Mouse (Mus musculus): ENCODE results near the gene Akr1b7. TPM values are rescaled to one million over a fixed set of nuclear protein-coding genes. Genes with fewer than 3 reads are reported as not detected.

Gene Akr1b7
- polyA plus RNA-seq, 1 experiment from 2014 or later = 1.2 TPM

- H3K4me3 ChIP-seq (ENCODE audit: low read depth, low read length) = peak within 1 kb of the TSS; percentile 60
- H3K27ac ChIP-seq (ENCODE audit: low read depth, low read length) = no peak within 1 kb of the TSS; the same call in 1 of the 2 replicates
- DNase-seq (ENCODE audit: low spot score) (peak; percentile 65), ATAC-seq (replicated peaks; ENCODE audit: low FRiP score) (peak; percentile 85)
- peak within 1 kb of the TSS; percentile 96 for H3K4me2 ChIP-seq
- peaks cover 2% of the 10 kb centered on the region; the same call in 1 of the 2 replicates for H3K36me3 ChIP-seq (ENCODE audit: control insufficient read depth, insufficient read depth, low read length)
- H3K4me1 ChIP-seq (replicated peaks; ENCODE audit: control insufficient read depth, insufficient read depth, low read length) = no peaks in the 10 kb centered on the region
- WGBS = under 1% methylated on average over 17 of the region's 17 CpGs
- H3K27me3 ChIP-seq (replicated peaks; ENCODE audit: control insufficient read depth, insufficient read depth, low read length) = no peaks in the 10 kb centered on the region
- no peaks in the 10 kb centered on the region for H3K9me3 ChIP-seq (ENCODE audit: control insufficient read depth, low read length)
- peak within 1 kb of the TSS; percentile 61 for H3K9ac ChIP-seq (ENCODE audit: low read depth, low read length)
Measured at GRCm38 (mm10) chr6:34384110-34384661, 27.9 kb upstream of the Akr1b7 start, which contains the start of gene Akr1b10. Gene Akr1b10, plus strand, starts transcription at chr6:34384218.

GRCm38 (mm10) chr6:34384701-34385370 lies 27.3 kb upstream of the Akr1b7 start:
- DNase-seq (ENCODE audit: low spot score) (peak; percentile 46), ATAC-seq (replicated peaks; ENCODE audit: low FRiP score) (peak; percentile 79)
- 2% methylated on average over 13 of the region's 13 CpGs for WGBS

GRCm38 (mm10) chr6:34388420-34389156 lies 23.5 kb upstream of the Akr1b7 start:
- H3K36me3 ChIP-seq (ENCODE audit: control insufficient read depth, insufficient read depth, low read length) = peaks cover 12% of the 10 kb centered on the region; the same call in 1 of the 2 replicates

More at GRCm38 (mm10) chr6:34384701-34385370, 27.3 kb upstream of the Akr1b7 start:
- Histone ChIP-seq H3K36me3 (ENCODE audit: control insufficient read depth, insufficient read depth, low read length) (peaks cover 3% of the 10 kb centered on the region; the same call in 1 of the 2 replicates), H3K9ac (ENCODE audit: low read depth, low read length) (peak overlapping the region; percentile 61), H3K4me2 (peak overlapping the region; percentile 96), H3K9me3 (ENCODE audit: control insufficient read depth, low read length) (no peaks in the 10 kb centered on the region), H3K27ac (ENCODE audit: low read depth, low read length) (no peak overlapping the region), H3K4me1 (replicated peaks; ENCODE audit: control insufficient read depth, insufficient read depth, low read length) (no peaks in the 10 kb centered on the region), H3K4me3 (ENCODE audit: low read depth, low read length) (peak overlapping the region; percentile 60), H3K27me3 (replicated peaks; ENCODE audit: control insufficient read depth, insufficient read depth, low read length) (no peaks in the 10 kb centered on the region)

GRCm38 (mm10) chr6:34395897-34396296 lies 16.2 kb upstream of the Akr1b7 start:
- Histone ChIP-seq H3K27ac (ENCODE audit: low read depth, low read length) (no peak overlapping the region), H3K36me3 (ENCODE audit: control insufficient read depth, insufficient read depth, low read length) (peaks cover 5% of the 10 kb centered on the region; the same call in 1 of the 2 replicates), H3K9me3 (ENCODE audit: control insufficient read depth, low read length) (no peaks in the 10 kb centered on the region), H3K4me2 (no peak overlapping the region), H3K27me3 (replicated peaks; ENCODE audit: control insufficient read depth, insufficient read depth, low read length) (no peaks in the 10 kb centered on the region), H3K4me1 (replicated peaks; ENCODE audit: control insufficient read depth, insufficient read depth, low read length) (no peaks in the 10 kb centered on the region), H3K4me3 (ENCODE audit: low read depth, low read length) (no peak overlapping the region), H3K9ac (ENCODE audit: low read depth, low read length) (no peak overlapping the region)
- DNase-seq (ENCODE audit: low spot score) (no peak), ATAC-seq (replicated peaks; ENCODE audit: low FRiP score) (no peak)
- 77% methylated on average over 5 of the region's 5 CpGs for WGBS

More at GRCm38 (mm10) chr6:34388420-34389156, 23.5 kb upstream of the Akr1b7 start:
- no peak overlapping the region for H3K4me3 ChIP-seq (ENCODE audit: low read depth, low read length)
- H3K27ac ChIP-seq (ENCODE audit: low read depth, low read length) = no peak overlapping the region
- no peak overlapping the region for H3K9ac ChIP-seq (ENCODE audit: low read depth, low read length)
- no peak overlapping the region for H3K4me2 ChIP-seq
- no peaks in the 10 kb centered on the region for H3K4me1 ChIP-seq (replicated peaks; ENCODE audit: control insufficient read depth, insufficient read depth, low read length)
- no peak for DNase-seq (ENCODE audit: low spot score)
- no peaks in the 10 kb centered on the region for H3K9me3 ChIP-seq (ENCODE audit: control insufficient read depth, low read length)
- no peak for ATAC-seq (replicated peaks; ENCODE audit: low FRiP score)
- WGBS = 85% methylated on average over 4 of the region's 4 CpGs
- no peaks in the 10 kb centered on the region for H3K27me3 ChIP-seq (replicated peaks; ENCODE audit: control insufficient read depth, insufficient read depth, low read length)

- ATAC-seq (replicated peaks; ENCODE audit: low FRiP score) = no peak
- H3K36me3 ChIP-seq (ENCODE audit: control insufficient read depth, insufficient read depth, low read length) = no peaks in the 10 kb centered on the region
- 87% methylated on average over 6 of the region's 6 CpGs for WGBS
Measured at GRCm38 (mm10) chr6:34398431-34398830, 13.7 kb upstream of the Akr1b7 start.

GRCm38 (mm10) chr6:34399606-34400220 lies 12.4 kb upstream of the Akr1b7 start:
- no peaks in the 10 kb centered on the region for H3K36me3 ChIP-seq (ENCODE audit: control insufficient read depth, insufficient read depth, low read length)
- no peak overlapping the region for H3K4me2 ChIP-seq
- H3K4me3 ChIP-seq (ENCODE audit: low read depth, low read length) = no peak overlapping the region
- no peak for DNase-seq (ENCODE audit: low spot score)
- no peak for ATAC-seq (replicated peaks; ENCODE audit: low FRiP score)
- H3K9me3 ChIP-seq (ENCODE audit: control insufficient read depth, low read length) = no peaks in the 10 kb centered on the region
- H3K4me1 ChIP-seq (replicated peaks; ENCODE audit: control insufficient read depth, insufficient read depth, low read length) = no peaks in the 10 kb centered on the region
- no peak overlapping the region for H3K9ac ChIP-seq (ENCODE audit: low read depth, low read length)
- no peak overlapping the region for H3K27ac ChIP-seq (ENCODE audit: low read depth, low read length)
- WGBS = 79% methylated on average over 13 of the region's 13 CpGs
- H3K27me3 ChIP-seq (replicated peaks; ENCODE audit: control insufficient read depth, insufficient read depth, low read length) = no peaks in the 10 kb centered on the region

More at GRCm38 (mm10) chr6:34398431-34398830, 13.7 kb upstream of the Akr1b7 start:
- H3K4me3 ChIP-seq (ENCODE audit: low read depth, low read length) = no peak overlapping the region
- H3K9me3 ChIP-seq (ENCODE audit: control insufficient read depth, low read length) = no peaks in the 10 kb centered on the region
- no peak overlapping the region for H3K27ac ChIP-seq (ENCODE audit: low read depth, low read length)
- no peak overlapping the region for H3K4me2 ChIP-seq
- H3K4me1 ChIP-seq (replicated peaks; ENCODE audit: control insufficient read depth, insufficient read depth, low read length) = no peaks in the 10 kb centered on the region
- DNase-seq (ENCODE audit: low spot score) = no peak
- H3K9ac ChIP-seq (ENCODE audit: low read depth, low read length) = no peak overlapping the region
- H3K27me3 ChIP-seq (replicated peaks; ENCODE audit: control insufficient read depth, insufficient read depth, low read length) = no peaks in the 10 kb centered on the region

GRCm38 (mm10) chr6:34400696-34401095 lies 11.4 kb upstream of the Akr1b7 start:
- Histone ChIP-seq H3K4me2 (no peak overlapping the region), H3K36me3 (ENCODE audit: control insufficient read depth, insufficient read depth, low read length) (no peaks in the 10 kb centered on the region), H3K27me3 (replicated peaks; ENCODE audit: control insufficient read depth, insufficient read depth, low read length) (no peaks in the 10 kb centered on the region), H3K4me1 (replicated peaks; ENCODE audit: control insufficient read depth, insufficient read depth, low read length) (no peaks in the 10 kb centered on the region), H3K4me3 (ENCODE audit: low read depth, low read length) (no peak overlapping the region), H3K9me3 (ENCODE audit: control insufficient read depth, low read length) (no peaks in the 10 kb centered on the region), H3K27ac (ENCODE audit: low read depth, low read length) (no peak overlapping the region), H3K9ac (ENCODE audit: low read depth, low read length) (no peak overlapping the region)
- DNase-seq (ENCODE audit: low spot score) = no peak
- ATAC-seq (replicated peaks; ENCODE audit: low FRiP score) = no peak
- WGBS = 66% methylated on average over 2 of the region's 2 CpGs

GRCm38 (mm10) chr6:34406746-34407145 lies 5.4 kb upstream of the Akr1b7 start:
- ATAC-seq (replicated peaks; ENCODE audit: low FRiP score) = no peak
- DNase-seq (ENCODE audit: low spot score) = no peak
- WGBS = 88% methylated on average over 4 of the region's 4 CpGs
- no peaks in the 10 kb centered on the region for H3K9me3 ChIP-seq (ENCODE audit: control insufficient read depth, low read length)
- H3K4me1 ChIP-seq (replicated peaks; ENCODE audit: control insufficient read depth, insufficient read depth, low read length) = no peaks in the 10 kb centered on the region
- H3K4me2 ChIP-seq = no peak overlapping the region
- H3K36me3 ChIP-seq (ENCODE audit: control insufficient read depth, insufficient read depth, low read length) = no peaks in the 10 kb centered on the region
- H3K9ac ChIP-seq (ENCODE audit: low read depth, low read length) = no peak overlapping the region
- no peak overlapping the region for H3K27ac ChIP-seq (ENCODE audit: low read depth, low read length)
- H3K4me3 ChIP-seq (ENCODE audit: low read depth, low read length) = no peak overlapping the region
- no peaks in the 10 kb centered on the region for H3K27me3 ChIP-seq (replicated peaks; ENCODE audit: control insufficient read depth, insufficient read depth, low read length)
